Mouse (Mus musculus) bone marrow, adult 2 months (tissue): ENCODE results near the gene Lamb1.

ENCODE experiments used
- CTCF ChIP-seq: fragments of 200-500 bp; IDR thresholded peaks from 2 replicates; pipeline ENCODE4 v1.5.1; 2011; ENCODE audit warnings: low read length, control low read depth; ENCODE audit not compliant: control insufficient read depth, insufficient read depth
- POLR2A ChIP-seq: fragments of 200-500 bp; IDR thresholded peaks from 2 replicates; pipeline ENCODE4 v1.6.1; 2011; ENCODE audit warnings: low read depth, mild to moderate bottlenecking, control low read depth, low read length, borderline replicate concordance; ENCODE audit not compliant: control insufficient read depth

- TF ChIP-seq POLR2A = no peak
- TF ChIP-seq CTCF = no peak
Measured at GRCm38 (mm10) chr12:31267363-31267762, 2.3 kb downstream of the Lamb1 start.
